Mouse (Mus musculus): Measurements from ENCODE around the gene Cdk14. TPM values are rescaled to one million over a fixed set of nuclear protein-coding genes. Genes with fewer than 3 reads are reported as not detected.

The Cdk14 gene
- polyA plus RNA-seq, 1 experiment from 2014 or later, result 25.5 TPM

GRCm38 (mm10) chr5:5163823-5164222, 256.3 kb downstream of the Cdk14 start:
- H3K27me3 ChIP-seq (replicated peaks; ENCODE audit: control insufficient read depth, insufficient read depth, low read length), result no peaks in the 10 kb centered on the region
- no peak overlapping the region for H3K9ac ChIP-seq (ENCODE audit: low read length)
- no peaks in the 10 kb centered on the region for H3K9me3 ChIP-seq (ENCODE audit: control insufficient read depth, low read length)
- H3K4me2 ChIP-seq (ENCODE audit: low read length), result no peak overlapping the region
- 90% methylated on average over 2 of the region's 2 CpGs for WGBS
- no peak overlapping the region for H3K27ac ChIP-seq (ENCODE audit: low read depth)
- H3K36me3 ChIP-seq (ENCODE audit: control insufficient read depth, insufficient read depth, low read length), result no peaks in the 10 kb centered on the region
- H3K4me1 ChIP-seq (replicated peaks; ENCODE audit: control insufficient read depth, insufficient read depth, low read length), result no peaks in the 10 kb centered on the region
- no peak for DNase-seq (ENCODE audit: low spot score)
- H3K4me3 ChIP-seq (ENCODE audit: low read depth, low read length), result no peak overlapping the region
- ATAC-seq (replicated peaks; ENCODE audit: low FRiP score, low TSS enrichment, low read depth), result no peak

- Histone ChIP-seq H3K9me3 (ENCODE audit: control insufficient read depth, low read length) (no peaks in the 10 kb centered on the region), H3K4me3 (ENCODE audit: low read depth, low read length) (no peak overlapping the region), H3K27me3 (replicated peaks; ENCODE audit: control insufficient read depth, insufficient read depth, low read length) (no peaks in the 10 kb centered on the region), H3K4me2 (ENCODE audit: low read length) (no peak overlapping the region), H3K36me3 (ENCODE audit: control insufficient read depth, insufficient read depth, low read length) (no peaks in the 10 kb centered on the region), H3K27ac (ENCODE audit: low read depth) (no peak overlapping the region), H3K9ac (ENCODE audit: low read length) (no peak overlapping the region), H3K4me1 (replicated peaks; ENCODE audit: control insufficient read depth, insufficient read depth, low read length) (no peaks in the 10 kb centered on the region)
- DNase-seq (ENCODE audit: low spot score) (no peak), ATAC-seq (replicated peaks; ENCODE audit: low FRiP score, low TSS enrichment, low read depth) (no peak)
- 62% methylated on average over 1 of the region's 1 CpGs for WGBS
Measured at GRCm38 (mm10) chr5:5159521-5159920, 260.6 kb downstream of the Cdk14 start.

- Histone ChIP-seq H3K27me3 (replicated peaks; ENCODE audit: control insufficient read depth, insufficient read depth, low read length) (no peaks in the 10 kb centered on the region), H3K4me1 (replicated peaks; ENCODE audit: control insufficient read depth, insufficient read depth, low read length) (no peaks in the 10 kb centered on the region), H3K9ac (ENCODE audit: low read length) (no peak overlapping the region), H3K36me3 (ENCODE audit: control insufficient read depth, insufficient read depth, low read length) (no peaks in the 10 kb centered on the region), H3K4me2 (ENCODE audit: low read length) (no peak overlapping the region), H3K9me3 (ENCODE audit: control insufficient read depth, low read length) (no peaks in the 10 kb centered on the region), H3K27ac (ENCODE audit: low read depth) (no peak overlapping the region), H3K4me3 (ENCODE audit: low read depth, low read length) (no peak overlapping the region)
- WGBS, result 84% methylated on average over 5 of the region's 5 CpGs
- DNase-seq (ENCODE audit: low spot score) (no peak), ATAC-seq (replicated peaks; ENCODE audit: low FRiP score, low TSS enrichment, low read depth) (no peak)
Measured at GRCm38 (mm10) chr5:5139855-5140254, 280.3 kb downstream of the Cdk14 start.

- WGBS, result 76% methylated on average over 13 of the region's 13 CpGs
- Histone ChIP-seq H3K27me3 (replicated peaks; ENCODE audit: control insufficient read depth, insufficient read depth, low read length) (no peaks in the 10 kb centered on the region), H3K36me3 (ENCODE audit: control insufficient read depth, insufficient read depth, low read length) (no peaks in the 10 kb centered on the region), H3K4me1 (replicated peaks; ENCODE audit: control insufficient read depth, insufficient read depth, low read length) (no peaks in the 10 kb centered on the region), H3K9ac (ENCODE audit: low read length) (no peak overlapping the region), H3K4me2 (ENCODE audit: low read length) (no peak overlapping the region), H3K9me3 (ENCODE audit: control insufficient read depth, low read length) (no peaks in the 10 kb centered on the region), H3K4me3 (ENCODE audit: low read depth, low read length) (no peak overlapping the region), H3K27ac (ENCODE audit: low read depth) (no peak overlapping the region)
- DNase-seq (ENCODE audit: low spot score) (no peak), ATAC-seq (replicated peaks; ENCODE audit: low FRiP score, low TSS enrichment, low read depth) (no peak)
Measured at GRCm38 (mm10) chr5:5134905-5135511, 285.1 kb downstream of the Cdk14 start.

- H3K27ac ChIP-seq (ENCODE audit: low read depth), result no peak overlapping the region
- no peak overlapping the region for H3K9ac ChIP-seq (ENCODE audit: low read length)
- H3K36me3 ChIP-seq (ENCODE audit: control insufficient read depth, insufficient read depth, low read length), result no peaks in the 10 kb centered on the region
- ATAC-seq (replicated peaks; ENCODE audit: low FRiP score, low TSS enrichment, low read depth) (no peak), DNase-seq (ENCODE audit: low spot score) (no peak)
- no peak overlapping the region for H3K4me3 ChIP-seq (ENCODE audit: low read depth, low read length)
- no peaks in the 10 kb centered on the region for H3K9me3 ChIP-seq (ENCODE audit: control insufficient read depth, low read length)
- no peak overlapping the region for H3K4me2 ChIP-seq (ENCODE audit: low read length)
- WGBS, result 84% methylated on average over 6 of the region's 6 CpGs
- no peaks in the 10 kb centered on the region for H3K27me3 ChIP-seq (replicated peaks; ENCODE audit: control insufficient read depth, insufficient read depth, low read length)
- no peaks in the 10 kb centered on the region for H3K4me1 ChIP-seq (replicated peaks; ENCODE audit: control insufficient read depth, insufficient read depth, low read length)
Measured at GRCm38 (mm10) chr5:5134143-5134904, 285.8 kb downstream of the Cdk14 start.

- ATAC-seq (replicated peaks; ENCODE audit: low FRiP score, low TSS enrichment, low read depth) (no peak), DNase-seq (ENCODE audit: low spot score) (no peak)
- H3K27ac ChIP-seq (ENCODE audit: low read depth), result no peak overlapping the region
- WGBS, result 47% methylated on average over 1 of the region's 1 CpGs
- H3K4me1 ChIP-seq (replicated peaks; ENCODE audit: control insufficient read depth, insufficient read depth, low read length), result peaks cover 4% of the 10 kb centered on the region
- H3K36me3 ChIP-seq (ENCODE audit: control insufficient read depth, insufficient read depth, low read length), result no peaks in the 10 kb centered on the region
- no peak overlapping the region for H3K9ac ChIP-seq (ENCODE audit: low read length)
- no peak overlapping the region for H3K4me3 ChIP-seq (ENCODE audit: low read depth, low read length)
- H3K27me3 ChIP-seq (replicated peaks; ENCODE audit: control insufficient read depth, insufficient read depth, low read length), result no peaks in the 10 kb centered on the region
- no peak overlapping the region for H3K4me2 ChIP-seq (ENCODE audit: low read length)
- no peaks in the 10 kb centered on the region for H3K9me3 ChIP-seq (ENCODE audit: control insufficient read depth, low read length)
Measured at GRCm38 (mm10) chr5:5128852-5129251, 291.3 kb downstream of the Cdk14 start.

- H3K36me3 ChIP-seq (ENCODE audit: control insufficient read depth, insufficient read depth, low read length), result no peaks in the 10 kb centered on the region
- H3K4me2 ChIP-seq (ENCODE audit: low read length), result no peak overlapping the region
- no peak overlapping the region for H3K27ac ChIP-seq (ENCODE audit: low read depth)
- no peak for ATAC-seq (replicated peaks; ENCODE audit: low FRiP score, low TSS enrichment, low read depth)
- H3K4me3 ChIP-seq (ENCODE audit: low read depth, low read length), result no peak overlapping the region
- no peak overlapping the region for H3K9ac ChIP-seq (ENCODE audit: low read length)
- no peak for DNase-seq (ENCODE audit: low spot score)
- H3K4me1 ChIP-seq (replicated peaks; ENCODE audit: control insufficient read depth, insufficient read depth, low read length), result peaks cover 4% of the 10 kb centered on the region
- H3K27me3 ChIP-seq (replicated peaks; ENCODE audit: control insufficient read depth, insufficient read depth, low read length), result no peaks in the 10 kb centered on the region
- WGBS, result 90% methylated on average over 4 of the region's 4 CpGs
- H3K9me3 ChIP-seq (ENCODE audit: control insufficient read depth, low read length), result no peaks in the 10 kb centered on the region
Measured at GRCm38 (mm10) chr5:5124645-5125044, 295.5 kb downstream of the Cdk14 start.

- Histone ChIP-seq H3K9me3 (ENCODE audit: control insufficient read depth, low read length) (no peaks in the 10 kb centered on the region), H3K4me3 (ENCODE audit: low read depth, low read length) (no peak overlapping the region), H3K9ac (ENCODE audit: low read length) (no peak overlapping the region), H3K4me1 (replicated peaks; ENCODE audit: control insufficient read depth, insufficient read depth, low read length) (no peaks in the 10 kb centered on the region), H3K27me3 (replicated peaks; ENCODE audit: control insufficient read depth, insufficient read depth, low read length) (no peaks in the 10 kb centered on the region), H3K4me2 (ENCODE audit: low read length) (no peak overlapping the region), H3K27ac (ENCODE audit: low read depth) (no peak overlapping the region), H3K36me3 (ENCODE audit: control insufficient read depth, insufficient read depth, low read length) (no peaks in the 10 kb centered on the region)
- WGBS, result 30% methylated on average over 5 of the region's 5 CpGs
- ATAC-seq (replicated peaks; ENCODE audit: low FRiP score, low TSS enrichment, low read depth) (no peak; the same call in 1 of the 2 replicates), DNase-seq (ENCODE audit: low spot score) (no peak)
Measured at GRCm38 (mm10) chr5:5116775-5117522, 303.2 kb downstream of the Cdk14 start.
